Mouse (Mus musculus) hematopoietic stem cell, adult 5-6 weeks (primary cell): ENCODE data around the gene C1galt1. TPM values are rescaled to one million over a fixed set of nuclear protein-coding genes. Genes with fewer than 3 reads are reported as not detected.

Source experiments
- ATAC-seq, 2 experiments: fragments of 125-278 bp in 1 of 2; replicated peaks in 1 of 2; 2 replicates each; pipeline ENCODE4 v1.8.0; 2016 to 2017; ENCODE audit warnings: inconsistent platforms in 2 of 2, mild to moderate bottlenecking in 2 of 2, moderate number of reproducible peaks in 2 of 2, low read depth in 1 of 2, moderate TSS enrichment in 1 of 2; ENCODE audit not compliant: low FRiP score in 2 of 2, poor library complexity in 2 of 2, severe bottlenecking in 2 of 2, insufficient read depth in 1 of 2, low TSS enrichment in 1 of 2
- total RNA-seq: library from RNA; stranded (forward); fragments of 172-1452, 232-1000 nt; gene quantifications from 2 replicates; pipeline ENCODE4 v1.2.3, GENCODE M21; 2017

The C1galt1 gene
- total RNA-seq, 1 experiment from 2014 or later = 31.6 TPM

DNA sequence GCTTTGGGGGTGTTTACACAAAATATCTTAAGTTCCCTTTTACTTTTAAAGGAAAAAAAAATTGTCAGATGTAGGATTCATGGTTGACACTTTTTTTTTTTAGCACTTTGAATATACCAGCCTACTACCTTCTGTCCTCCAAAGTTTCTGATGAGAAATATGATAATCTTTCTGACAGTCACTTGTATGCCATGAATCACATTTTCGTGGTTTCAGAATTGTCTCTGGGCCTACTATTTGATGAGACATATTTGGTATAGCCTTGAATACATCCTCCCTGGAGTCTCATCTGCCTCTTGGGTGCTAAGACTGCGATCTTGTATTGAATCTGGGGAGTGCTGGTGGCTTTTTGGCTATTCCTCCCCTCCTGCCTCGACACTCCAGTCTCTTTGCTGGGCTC, 8.8 kb downstream of the C1galt1 start:
- ATAC-seq = no peak

DNA sequence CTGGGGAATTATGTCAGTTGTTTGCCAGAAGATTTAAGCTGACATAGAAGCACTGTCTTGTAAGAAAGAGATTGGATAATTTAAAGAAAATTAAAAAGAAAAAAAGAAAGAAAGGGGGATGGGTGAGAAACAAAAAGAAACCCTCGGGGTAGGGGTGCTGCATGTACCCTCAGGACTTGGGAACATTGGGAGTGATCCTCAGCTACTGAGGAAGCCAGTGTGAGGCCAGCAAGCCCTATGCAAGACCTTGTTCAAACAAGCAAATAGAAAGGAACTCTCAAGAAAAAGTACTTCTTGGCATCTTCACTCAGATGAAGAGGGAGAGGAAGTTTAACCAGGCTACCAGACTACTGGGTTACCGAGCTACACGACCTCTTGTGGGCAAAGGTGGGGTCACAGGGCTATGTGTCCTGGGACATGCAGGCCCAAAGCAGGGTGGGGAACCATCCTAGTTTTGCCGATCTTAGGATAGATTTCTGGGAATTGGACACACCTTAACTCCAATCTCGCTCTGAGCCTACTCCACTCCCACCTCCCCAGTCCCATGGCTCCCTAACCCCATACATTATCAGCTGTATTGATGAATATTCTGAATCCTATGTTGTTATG, 12.1 kb downstream of the C1galt1 start:
- ATAC-seq = peak; percentile 84 to 98

- peak in 1 of 2 experiments; percentile 13; a peak in 1 of 4 replicates for ATAC-seq
Measured at GRCm38 (mm10) chr6:7857356-7858247, 13.0 kb downstream of the C1galt1 start.

GRCm38 (mm10) chr6:7858586-7858985, 13.9 kb downstream of the C1galt1 start:
- ATAC-seq = no peak

DNA sequence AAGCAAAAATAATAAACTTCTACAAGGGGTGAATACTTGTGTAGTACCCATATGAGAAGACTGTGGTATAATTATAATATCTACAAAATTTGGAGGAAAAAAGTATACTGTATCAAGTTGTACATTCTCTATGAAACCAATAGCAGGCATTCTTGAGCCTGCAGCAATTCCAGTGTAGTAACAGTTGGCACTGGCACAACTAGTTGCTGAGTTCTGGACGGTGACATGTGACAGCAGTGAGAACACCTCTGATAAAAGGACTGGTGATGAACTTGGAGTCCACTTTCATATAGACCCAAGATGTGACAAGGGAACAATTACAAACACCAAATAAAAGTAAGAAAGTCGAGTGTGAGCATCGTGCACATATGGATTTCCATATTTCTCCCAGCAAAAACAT, 14.5 kb downstream of the C1galt1 start:
- ATAC-seq = no peak

DNA sequence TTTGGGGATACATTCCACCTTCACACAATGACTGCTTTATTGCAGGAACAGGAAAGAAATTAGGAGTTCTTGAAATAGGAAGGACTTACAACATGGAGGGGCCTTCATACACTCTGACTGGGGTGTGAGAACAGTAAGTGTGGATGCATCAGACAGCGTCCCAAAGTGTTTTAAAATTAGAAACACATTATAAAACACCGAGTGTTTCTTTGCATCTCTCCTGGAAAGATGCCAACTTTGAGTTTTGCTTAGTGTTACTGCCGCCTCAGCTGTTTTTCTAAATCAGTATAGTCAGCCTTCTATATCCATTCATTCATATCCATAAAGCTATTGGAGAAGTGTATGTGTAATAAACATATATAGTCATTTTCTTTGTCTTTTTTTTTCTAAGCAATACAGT, 16.4 kb downstream of the C1galt1 start:
- no peak for ATAC-seq

DNA sequence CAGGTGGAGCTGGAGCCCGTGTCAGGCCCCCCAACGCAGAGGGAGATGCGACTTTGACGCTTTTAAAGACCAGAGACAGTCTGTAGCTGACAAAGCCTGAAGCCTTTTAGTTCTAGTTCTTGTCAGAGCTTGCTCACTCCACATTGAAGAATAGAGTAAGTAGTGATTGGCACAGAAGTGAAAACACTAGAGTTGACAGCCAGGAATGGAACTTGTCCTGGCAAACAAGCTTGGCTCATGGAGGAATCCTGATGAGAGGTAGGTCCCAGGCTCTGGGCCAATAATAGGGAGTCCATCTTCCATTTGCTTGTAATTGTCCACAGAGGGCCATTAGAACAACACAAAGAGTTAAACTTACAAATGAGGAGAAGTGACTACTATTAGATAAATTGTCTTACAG, 18.7 kb downstream of the C1galt1 start:
- no peak for ATAC-seq

GRCm38 (mm10) chr6:7876836-7877235, 32.2 kb downstream of the C1galt1 start:
- no peak for ATAC-seq

DNA sequence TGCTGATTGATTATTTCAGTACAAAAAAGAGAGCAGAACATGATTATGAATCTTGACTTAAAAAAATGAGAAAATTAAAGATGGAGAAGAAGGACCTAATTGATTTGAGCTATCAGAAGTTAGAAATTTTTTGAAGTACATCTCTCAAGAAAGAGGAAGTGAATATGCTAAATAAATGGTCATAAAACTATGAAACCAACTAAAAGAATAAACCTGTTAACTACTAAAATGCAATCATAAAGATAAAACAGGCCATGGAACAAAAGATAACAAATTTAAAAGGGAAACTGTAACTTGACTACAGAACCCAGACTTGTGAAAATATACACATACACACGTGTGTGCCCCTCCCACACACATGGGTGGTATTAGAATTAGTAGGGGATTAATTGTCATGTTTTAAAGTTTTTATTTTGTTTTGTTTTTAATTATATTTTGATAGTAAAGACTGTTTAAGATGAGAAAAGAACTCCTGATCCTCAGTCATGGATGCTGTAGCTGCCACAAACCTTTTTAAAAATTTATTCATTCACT, 37.0 kb downstream of the C1galt1 start:
- ATAC-seq = no peak

- no peak for ATAC-seq
Measured at GRCm38 (mm10) chr6:7882520-7882919, 37.9 kb downstream of the C1galt1 start.

- ATAC-seq = no peak
Measured at GRCm38 (mm10) chr6:7885994-7886684, 41.5 kb downstream of the C1galt1 start.

DNA sequence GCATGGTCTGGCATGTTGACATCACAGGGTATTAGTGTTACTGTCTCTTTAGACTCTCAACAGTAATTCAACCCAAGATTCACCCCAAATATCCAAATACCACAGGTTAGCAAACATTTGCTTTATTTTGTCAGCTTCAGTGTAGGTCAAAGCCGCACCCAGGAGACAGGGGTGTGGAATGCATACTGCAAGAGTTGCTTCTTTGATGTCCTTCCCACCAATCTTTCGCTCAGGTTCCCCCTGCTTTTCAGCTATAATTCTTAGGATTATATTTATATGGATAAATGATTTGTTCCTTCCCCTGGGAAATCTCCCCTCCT, 42.0 kb downstream of the C1galt1 start:
- no peak for ATAC-seq

GRCm38 (mm10) chr6:7896339-7896738, 51.7 kb downstream of the C1galt1 start:
- ATAC-seq = no peak

DNA sequence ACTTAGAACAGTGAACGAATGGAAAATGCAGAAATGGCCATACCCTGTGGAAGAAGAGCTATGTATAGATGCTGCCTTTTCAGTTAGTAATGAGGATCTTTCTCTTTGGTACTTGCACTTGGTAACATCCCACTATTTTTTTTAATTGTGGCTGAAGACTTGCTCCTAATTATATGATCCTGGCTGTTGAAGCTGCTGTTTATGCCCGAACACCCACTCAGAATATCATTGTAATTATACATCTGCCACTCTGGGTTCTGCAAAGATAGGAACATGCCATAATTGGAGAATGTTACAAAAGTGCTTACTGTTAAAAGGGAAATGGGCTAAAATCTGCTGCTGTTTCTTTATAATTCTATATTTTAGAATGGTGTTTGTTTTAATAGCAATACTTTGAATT, 67.4 kb downstream of the C1galt1 start:
- ATAC-seq = no peak

Other genes starting within 250 kb of the C1galt1 start
- 19.4 and 45.4 TPM in 2 replicates for gene Asns, start 151.6 kb upstream of the C1galt1 start, total RNA-seq